In the genomic region with DNA sequence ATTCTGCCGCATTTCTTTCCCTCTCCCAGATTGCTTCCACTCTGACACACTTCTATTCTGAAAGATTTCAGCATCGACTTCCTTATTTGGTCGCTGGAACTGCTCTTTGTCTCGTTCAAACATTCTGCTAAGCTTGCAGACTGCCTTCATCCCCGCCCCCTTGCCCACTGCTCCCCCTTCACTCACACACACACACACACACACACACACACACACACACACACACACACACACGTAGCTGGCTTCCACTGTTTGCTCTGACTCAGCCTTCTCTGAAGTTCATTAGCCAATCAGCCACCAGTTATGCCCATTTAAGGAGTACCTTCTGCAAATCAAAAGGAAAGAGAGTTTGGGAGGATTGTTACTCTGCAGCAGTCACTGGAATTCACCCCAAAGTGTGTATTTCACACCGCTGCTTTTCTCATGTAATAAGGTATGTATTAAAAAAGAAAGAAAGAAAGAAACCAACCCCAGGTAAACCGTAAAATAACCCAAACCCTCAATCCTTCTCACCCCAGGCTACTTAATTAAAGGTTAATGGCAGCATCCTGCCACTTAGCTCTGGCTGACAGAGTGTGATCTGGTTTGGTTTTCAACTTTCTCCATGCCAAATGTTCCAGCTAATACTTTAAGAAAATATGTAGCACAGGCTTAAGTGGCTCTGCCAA, we compare ENCODE assay signal across 8 mouse cellular contexts.
DNase-seq lines count a peak whose midpoint lies in the region; ATAC-seq and TF ChIP-seq lines count a peak whose summit lies in the region.

No protein-coding gene starts in this region.

- H3K4me2 ChIP-seq in forebrain, embryonic 12.5 days: peak overlapping the region; percentile 27
- peak overlapping the region; percentile 27 for H3K4me2 ChIP-seq in heart, embryonic 15.5 days
- peak overlapping the region; percentile 29; the same call in 1 of the 2 replicates for H3K4me2 ChIP-seq in kidney, postnatal 0 days (ENCODE audit: low read length)
- H3K4me2 ChIP-seq in midbrain, embryonic 16.5 days (ENCODE audit: low read length): peak overlapping the region; percentile 39

- DNase-seq in cerebellum, postnatal 10 days: peak; percentile 21 to 53
- no peak for DNase-seq in cerebellum, adult 9-10 months
- DNase-seq in kidney, postnatal 0 days (ENCODE audit: low spot score): peak; percentile 87
- DNase-seq in liver: peak; percentile 66

- no peaks in the 10 kb centered on the region for H3K36me3 ChIP-seq in forebrain, embryonic 12.5 days (replicated peaks)
- no peaks in the 10 kb centered on the region for H3K36me3 ChIP-seq in heart, embryonic 15.5 days
- H3K36me3 ChIP-seq in kidney, postnatal 0 days (ENCODE audit: insufficient read depth, low read length): no peaks in the 10 kb centered on the region
- H3K36me3 ChIP-seq in midbrain, embryonic 16.5 days (ENCODE audit: control insufficient read depth, insufficient read depth, low read length): no peaks in the 10 kb centered on the region
- no peaks in the 10 kb centered on the region for H3K36me3 ChIP-seq in testis, adult 2 months (ENCODE audit: control insufficient read depth, insufficient read depth, low read length)

- no peak overlapping the region for H3K4me3 ChIP-seq in forebrain, embryonic 12.5 days (replicated peaks)
- H3K4me3 ChIP-seq in heart, embryonic 15.5 days: no peak overlapping the region
- H3K4me3 ChIP-seq in kidney, postnatal 0 days (replicated peaks; ENCODE audit: low read depth, low read length): no peak overlapping the region
- peak overlapping the region; percentile 12 for H3K4me3 ChIP-seq in midbrain, embryonic 16.5 days (ENCODE audit: low read depth, low read length)
- H3K4me3 ChIP-seq in testis, adult 2 months (ENCODE audit: control insufficient read depth, low read depth, low read length): no peak overlapping the region

- H3K9ac ChIP-seq in forebrain, embryonic 12.5 days: no peak overlapping the region
- H3K9ac ChIP-seq in heart, embryonic 15.5 days: no peak overlapping the region
- H3K9ac ChIP-seq in kidney, postnatal 0 days (ENCODE audit: low read depth, low read length): no peak overlapping the region
- H3K9ac ChIP-seq in midbrain, embryonic 16.5 days (ENCODE audit: low read depth, low read length): peak overlapping the region; percentile 26; the same call in 1 of the 2 replicates

- H3K4me1 ChIP-seq in forebrain, embryonic 12.5 days: peaks cover 25% of the 10 kb centered on the region
- H3K4me1 ChIP-seq in heart, embryonic 15.5 days (replicated peaks): peaks cover 22% of the 10 kb centered on the region
- H3K4me1 ChIP-seq in kidney, postnatal 0 days (replicated peaks; ENCODE audit: insufficient read depth, low read length): no peaks in the 10 kb centered on the region
- H3K4me1 ChIP-seq in midbrain, embryonic 16.5 days (ENCODE audit: control insufficient read depth, insufficient read depth, low read length): peaks cover 2% of the 10 kb centered on the region; the same call in 1 of the 2 replicates
- no peaks in the 10 kb centered on the region for H3K4me1 ChIP-seq in testis, adult 2 months (ENCODE audit: control insufficient read depth, insufficient read depth, low read length)

- no peak for TF ChIP-seq CTCF in kidney, postnatal 0 days (IDR thresholded peaks at IDR 0.05; ENCODE audit: low read depth)
- no peak for TF ChIP-seq CTCF in testis, adult 2 months (IDR thresholded peaks at IDR 0.05; ENCODE audit: control insufficient read depth, insufficient read depth, insufficient replicate concordance, low read depth, low read length)

- no peaks in the 10 kb centered on the region for H3K9me3 ChIP-seq in forebrain, embryonic 12.5 days
- no peaks in the 10 kb centered on the region for H3K9me3 ChIP-seq in heart, embryonic 15.5 days (replicated peaks)
- no peaks in the 10 kb centered on the region for H3K9me3 ChIP-seq in kidney, postnatal 0 days (replicated peaks; ENCODE audit: low read length)
- no peaks in the 10 kb centered on the region for H3K9me3 ChIP-seq in midbrain, embryonic 16.5 days (replicated peaks; ENCODE audit: control insufficient read depth, low read length, poor library complexity, severe bottlenecking)

- peak; percentile 87 for ATAC-seq in forebrain, embryonic 12.5 days (ENCODE audit: low FRiP score)
- ATAC-seq in heart, embryonic 15.5 days (replicated peaks; ENCODE audit: insufficient number of reproducible peaks, insufficient read depth, low FRiP score, low read depth): peak; percentile 76
- peak; percentile 90 for ATAC-seq in kidney, postnatal 0 days (replicated peaks; ENCODE audit: low FRiP score, low read depth)
- peak; percentile 86 for ATAC-seq in midbrain, embryonic 16.5 days

- no peaks in the 10 kb centered on the region for H3K27me3 ChIP-seq in forebrain, embryonic 12.5 days
- no peaks in the 10 kb centered on the region for H3K27me3 ChIP-seq in heart, embryonic 15.5 days
- no peaks in the 10 kb centered on the region for H3K27me3 ChIP-seq in kidney, postnatal 0 days (ENCODE audit: insufficient read depth, low read length)
- no peaks in the 10 kb centered on the region for H3K27me3 ChIP-seq in midbrain, embryonic 16.5 days (ENCODE audit: control insufficient read depth, insufficient read depth, low read depth, low read length)
- H3K27me3 ChIP-seq in testis, adult 2 months (ENCODE audit: control insufficient read depth, insufficient read depth, low read length): no peaks in the 10 kb centered on the region

- peak overlapping the region; percentile 78 for H3K27ac ChIP-seq in forebrain, embryonic 12.5 days
- H3K27ac ChIP-seq in heart, embryonic 15.5 days: peak overlapping the region; percentile 74
- peak overlapping the region; percentile 75 for H3K27ac ChIP-seq in kidney, postnatal 0 days
- peak overlapping the region; percentile 57; the same call in 1 of the 2 replicates for H3K27ac ChIP-seq in midbrain, embryonic 16.5 days (ENCODE audit: low read length)
- H3K27ac ChIP-seq in testis, adult 2 months (ENCODE audit: control insufficient read depth, insufficient read depth, low read depth, low read length): 0 out of 2 replicates have a peak overlapping the region, but pooled peaks have one; percentile 29

- 16% methylated on average over 7 of the region's 8 CpGs for WGBS in forebrain, embryonic 12.5 days
- 15% methylated on average over 8 of the region's 8 CpGs for WGBS in heart, embryonic 15.5 days
- 14% methylated on average over 8 of the region's 8 CpGs for WGBS in kidney, postnatal 0 days
- 12% methylated on average over 8 of the region's 8 CpGs for WGBS in midbrain, embryonic 16.5 days

- TF ChIP-seq POLR2A in testis, adult 2 months (IDR thresholded peaks at IDR 0.05; ENCODE audit: control insufficient read depth, low read depth, low read length): no peak
